Mouse (Mus musculus): ENCODE results near the gene Ksr1. TPM values are rescaled to one million over a fixed set of nuclear protein-coding genes. Genes with fewer than 3 reads are reported as not detected.

Ksr1 gene
- polyA plus RNA-seq, 1 experiment = 26.9 TPM

- DNase-seq (ENCODE audit: low read depth) = no peak
These were observed 71.6 kb downstream of the Ksr1 start for GRCm38 (mm10) chr11:79074611-79075010.

GRCm38 (mm10) chr11:79073583-79073982 lies 72.6 kb downstream of the Ksr1 start:
- TF ChIP-seq POLR2A (IDR thresholded peaks at IDR 0.05; ENCODE audit: borderline replicate concordance, extremely low read depth, insufficient read depth, insufficient read length, poor library complexity, severe bottlenecking) (no peak), CTCF (IDR thresholded peaks at IDR 0.05; ENCODE audit: borderline replicate concordance, extremely low read depth, insufficient read depth, insufficient read length) (no peak)
- no peak for DNase-seq (ENCODE audit: low read depth)

More at GRCm38 (mm10) chr11:79074611-79075010, 71.6 kb downstream of the Ksr1 start:
- TF ChIP-seq POLR2A (IDR thresholded peaks at IDR 0.05; ENCODE audit: borderline replicate concordance, extremely low read depth, insufficient read depth, insufficient read length, poor library complexity, severe bottlenecking) (no peak), CTCF (IDR thresholded peaks at IDR 0.05; ENCODE audit: borderline replicate concordance, extremely low read depth, insufficient read depth, insufficient read length) (no peak)

- TF ChIP-seq CTCF (IDR thresholded peaks at IDR 0.05; ENCODE audit: borderline replicate concordance, extremely low read depth, insufficient read depth, insufficient read length) = no peak
- no peak for TF ChIP-seq POLR2A (IDR thresholded peaks at IDR 0.05; ENCODE audit: borderline replicate concordance, extremely low read depth, insufficient read depth, insufficient read length, poor library complexity, severe bottlenecking)
- DNase-seq (ENCODE audit: low read depth) = no peak
These were observed 74.1 kb downstream of the Ksr1 start for GRCm38 (mm10) chr11:79072108-79072507.

- no peak for DNase-seq (ENCODE audit: low read depth)
- TF ChIP-seq POLR2A (IDR thresholded peaks at IDR 0.05; ENCODE audit: borderline replicate concordance, extremely low read depth, insufficient read depth, insufficient read length, poor library complexity, severe bottlenecking) = no peak
- TF ChIP-seq CTCF (IDR thresholded peaks at IDR 0.05; ENCODE audit: borderline replicate concordance, extremely low read depth, insufficient read depth, insufficient read length) = no peak
These were observed 74.9 kb downstream of the Ksr1 start for GRCm38 (mm10) chr11:79071082-79071972.

- peak; percentile 73 for DNase-seq (ENCODE audit: low read depth)
- TF ChIP-seq POLR2A (IDR thresholded peaks at IDR 0.05; ENCODE audit: borderline replicate concordance, extremely low read depth, insufficient read depth, insufficient read length, poor library complexity, severe bottlenecking) (no peak), CTCF (IDR thresholded peaks at IDR 0.05; ENCODE audit: borderline replicate concordance, extremely low read depth, insufficient read depth, insufficient read length) (no peak)
These were observed 76.6 kb downstream of the Ksr1 start for GRCm38 (mm10) chr11:79069453-79070153.

GRCm38 (mm10) chr11:79067172-79067571 lies 79.0 kb downstream of the Ksr1 start:
- DNase-seq (ENCODE audit: low read depth) = no peak
- TF ChIP-seq CTCF (IDR thresholded peaks at IDR 0.05; ENCODE audit: borderline replicate concordance, extremely low read depth, insufficient read depth, insufficient read length) (no peak), POLR2A (IDR thresholded peaks at IDR 0.05; ENCODE audit: borderline replicate concordance, extremely low read depth, insufficient read depth, insufficient read length, poor library complexity, severe bottlenecking) (no peak)

- DNase-seq (ENCODE audit: low read depth) = no peak
- no peak for TF ChIP-seq CTCF (IDR thresholded peaks at IDR 0.05; ENCODE audit: borderline replicate concordance, extremely low read depth, insufficient read depth, insufficient read length)
- TF ChIP-seq POLR2A (IDR thresholded peaks at IDR 0.05; ENCODE audit: borderline replicate concordance, extremely low read depth, insufficient read depth, insufficient read length, poor library complexity, severe bottlenecking) = no peak
These were observed 80.0 kb downstream of the Ksr1 start for GRCm38 (mm10) chr11:79066191-79066530.

- DNase-seq (ENCODE audit: low read depth) = no peak
- TF ChIP-seq CTCF (IDR thresholded peaks at IDR 0.05; ENCODE audit: borderline replicate concordance, extremely low read depth, insufficient read depth, insufficient read length) = no peak
- no peak for TF ChIP-seq POLR2A (IDR thresholded peaks at IDR 0.05; ENCODE audit: borderline replicate concordance, extremely low read depth, insufficient read depth, insufficient read length, poor library complexity, severe bottlenecking)
These were observed 80.6 kb downstream of the Ksr1 start for GRCm38 (mm10) chr11:79065463-79066190.

GRCm38 (mm10) chr11:79064311-79064710 lies 81.9 kb downstream of the Ksr1 start:
- TF ChIP-seq POLR2A (IDR thresholded peaks at IDR 0.05; ENCODE audit: borderline replicate concordance, extremely low read depth, insufficient read depth, insufficient read length, poor library complexity, severe bottlenecking) (no peak), CTCF (IDR thresholded peaks at IDR 0.05; ENCODE audit: borderline replicate concordance, extremely low read depth, insufficient read depth, insufficient read length) (no peak)
- no peak for DNase-seq (ENCODE audit: low read depth)

GRCm38 (mm10) chr11:79063616-79064015 lies 82.6 kb downstream of the Ksr1 start:
- DNase-seq (ENCODE audit: low read depth) = no peak
- TF ChIP-seq CTCF (IDR thresholded peaks at IDR 0.05; ENCODE audit: borderline replicate concordance, extremely low read depth, insufficient read depth, insufficient read length) (no peak), POLR2A (IDR thresholded peaks at IDR 0.05; ENCODE audit: borderline replicate concordance, extremely low read depth, insufficient read depth, insufficient read length, poor library complexity, severe bottlenecking) (no peak)

- DNase-seq (ENCODE audit: low read depth) = peak; percentile 35
- TF ChIP-seq CTCF (IDR thresholded peaks at IDR 0.05; ENCODE audit: borderline replicate concordance, extremely low read depth, insufficient read depth, insufficient read length) (no peak), POLR2A (IDR thresholded peaks at IDR 0.05; ENCODE audit: borderline replicate concordance, extremely low read depth, insufficient read depth, insufficient read length, poor library complexity, severe bottlenecking) (no peak)
These were observed 83.3 kb downstream of the Ksr1 start for GRCm38 (mm10) chr11:79062897-79063296.

All from brain, embryonic 14.5 days (tissue).